Mouse (Mus musculus): ENCODE data around the gene Gm49711.
"Not testable (repeated sequence)": the region's sequence is repeated elsewhere in the genome, so short reads cannot be mapped to it uniquely, and the experiment has no call there.

- not testable (repeated sequence) for TF ChIP-seq MAFK (IDR thresholded peaks at IDR 0.05; ENCODE audit: insufficient read depth, low read depth, low read length); CHD2 (IDR thresholded peaks at IDR 0.05; ENCODE audit: low read depth, low read length); ZNF384 (IDR thresholded peaks at IDR 0.05; ENCODE audit: low read depth, low read length)
Measured at GRCm38 (mm10) chr16:92210316-92210715, 152.2 kb downstream of the Gm49711 start.
